Mouse (Mus musculus): ENCODE measurements at regions not wholly inside any gene's neighbourhood (a gene's known extent, or its start where the extent isn't known, plus 50 kb on each side); places are given as distances from the start of the nearest gene placed in this dataset.

DNA sequence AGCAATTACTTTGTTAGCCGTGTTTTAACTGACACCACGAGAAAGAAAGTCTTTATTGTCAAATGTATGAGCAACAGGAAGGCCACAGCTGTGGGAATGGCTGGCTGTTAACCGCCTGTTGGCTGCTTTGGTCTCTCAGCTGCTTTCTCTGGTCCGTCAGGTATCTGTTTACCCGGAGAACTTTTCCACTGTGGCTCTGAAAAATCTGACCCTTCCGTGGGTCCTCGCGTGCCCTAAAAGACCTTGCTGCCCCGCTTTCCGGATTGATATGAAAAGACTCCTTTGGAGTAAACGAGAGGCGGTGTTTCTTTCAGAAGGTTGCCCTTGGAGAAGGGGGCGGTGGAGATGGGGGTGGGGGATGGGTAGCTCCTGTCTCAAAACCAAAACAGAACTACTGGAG is 75.9 kb downstream of the Sox14 start:
- H3K36me3 ChIP-seq (ENCODE audit: insufficient read depth) = no peaks in the 10 kb centered on the region
- H3K27ac ChIP-seq (ENCODE audit: low read depth, low read length) = no peak overlapping the region
- H3K9me3 ChIP-seq (ENCODE audit: low read length) = no peaks in the 10 kb centered on the region
- no peak for TF ChIP-seq CTCF (IDR thresholded peaks at IDR 0.05; ENCODE audit: low read depth)
- peak overlapping the region; percentile 34 for H3K4me3 ChIP-seq (ENCODE audit: low read depth, low read length)
- ATAC-seq (no peak), DNase-seq (no peak)
- H3K4me1 ChIP-seq (ENCODE audit: insufficient read depth) = peaks cover 12% of the 10 kb centered on the region; the same call in 1 of the 2 replicates
- H3K9ac ChIP-seq = peak overlapping the region; percentile 43
- no peaks in the 10 kb centered on the region; the same call in 1 of the 2 replicates for H3K27me3 ChIP-seq (ENCODE audit: insufficient read depth, low read length)
- peak overlapping the region; percentile 59 for H3K4me2 ChIP-seq (ENCODE audit: low read depth)
- WGBS = 2% methylated on average over 13 of the region's 13 CpGs

DNA sequence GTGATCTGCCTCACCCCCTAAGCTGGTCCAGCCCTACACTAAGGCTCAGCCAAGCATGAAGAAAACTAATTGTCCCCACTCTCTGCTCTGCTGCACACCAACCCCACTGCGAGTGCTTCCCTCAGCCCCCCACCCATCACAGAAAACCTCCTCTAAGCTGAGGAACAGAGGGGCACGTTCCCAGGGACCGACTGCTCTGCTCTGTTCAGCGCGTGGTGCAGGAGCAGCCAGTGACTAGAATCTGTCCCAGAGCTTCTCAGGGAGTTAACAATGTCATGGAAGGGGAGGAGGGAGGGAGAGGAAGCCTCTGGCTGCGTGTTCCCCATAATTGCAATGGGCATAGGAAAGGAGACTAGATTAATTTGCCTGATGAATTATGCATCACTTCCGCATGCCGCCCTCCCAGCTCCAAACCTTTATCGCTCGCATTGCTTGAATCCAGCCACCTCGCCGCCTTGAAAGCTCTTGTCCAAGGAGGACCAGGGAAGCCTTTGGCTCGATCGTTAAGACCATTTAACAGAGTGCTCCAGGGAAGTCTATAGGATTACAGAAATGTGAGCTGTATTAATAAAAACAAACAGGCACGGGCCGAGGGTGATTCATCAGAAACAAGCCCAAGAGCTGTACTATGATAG is 76.5 kb downstream of the Sox14 start:
- H3K27ac ChIP-seq (ENCODE audit: low read depth, low read length) = no peak overlapping the region

DNA sequence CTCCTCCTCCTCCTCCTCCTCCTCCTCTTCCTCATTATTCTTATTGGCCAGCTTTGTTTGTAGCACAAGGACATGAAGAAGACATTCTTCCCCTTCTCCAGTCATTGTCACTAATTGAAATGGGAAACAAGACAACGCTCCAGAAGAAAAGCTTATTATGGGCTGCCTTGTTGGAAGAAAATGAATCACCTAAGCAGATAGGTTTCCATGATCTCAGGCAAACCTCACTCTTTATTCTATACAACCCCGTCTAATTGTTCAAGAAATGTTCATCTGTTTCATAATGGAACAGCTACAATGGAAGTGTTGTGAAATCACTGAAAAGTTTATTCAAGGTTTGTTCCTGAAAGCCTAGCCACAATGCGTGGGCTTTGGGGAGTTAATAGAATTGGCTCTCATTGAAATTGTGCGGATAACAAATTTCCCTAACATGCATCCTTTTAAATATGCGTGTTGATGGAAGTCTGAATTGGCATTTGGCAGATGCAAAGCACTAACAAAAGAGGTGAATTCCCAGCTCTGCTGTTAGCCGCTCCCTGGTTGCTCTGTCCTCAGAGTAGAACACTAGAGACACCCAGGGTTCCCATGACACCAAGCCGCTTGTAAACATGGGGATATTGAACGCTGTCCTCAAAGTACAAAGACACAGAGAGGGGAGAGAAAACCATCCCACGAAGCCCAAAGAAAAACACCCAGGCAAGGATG is 78.8 kb downstream of the Sox14 start:
- no peak overlapping the region for H3K4me3 ChIP-seq (ENCODE audit: low read depth, low read length)
- no peak overlapping the region for H3K9ac ChIP-seq
- no peak for TF ChIP-seq CTCF (IDR thresholded peaks at IDR 0.05; ENCODE audit: low read depth)
- WGBS = 14% methylated on average over 9 of the region's 9 CpGs
- no peaks in the 10 kb centered on the region for H3K9me3 ChIP-seq (ENCODE audit: low read length)
- H3K27ac ChIP-seq (ENCODE audit: low read depth, low read length) = no peak overlapping the region
- no peak overlapping the region for H3K4me2 ChIP-seq (ENCODE audit: low read depth)
- ATAC-seq (peak; percentile 36), DNase-seq (no peak)
- H3K4me1 ChIP-seq (ENCODE audit: insufficient read depth) = peaks cover 12% of the 10 kb centered on the region; the same call in 1 of the 2 replicates
- peaks cover 6% of the 10 kb centered on the region; the same call in 1 of the 2 replicates for H3K27me3 ChIP-seq (ENCODE audit: insufficient read depth, low read length)
- H3K36me3 ChIP-seq (ENCODE audit: insufficient read depth) = no peaks in the 10 kb centered on the region

More for the DNA sequence above, 76.5 kb downstream of the Sox14 start:
- DNase-seq (peak; percentile 59), ATAC-seq (peak; percentile 88)
- Histone ChIP-seq H3K9ac (peak overlapping the region; percentile 43), H3K4me2 (ENCODE audit: low read depth) (peak overlapping the region; percentile 59), H3K27me3 (ENCODE audit: insufficient read depth, low read length) (peaks cover 4% of the 10 kb centered on the region; the same call in 1 of the 2 replicates), H3K36me3 (ENCODE audit: insufficient read depth) (no peaks in the 10 kb centered on the region), H3K4me3 (ENCODE audit: low read depth, low read length) (peak overlapping the region; percentile 34), H3K9me3 (ENCODE audit: low read length) (no peaks in the 10 kb centered on the region), H3K4me1 (ENCODE audit: insufficient read depth) (peaks cover 12% of the 10 kb centered on the region; the same call in 1 of the 2 replicates)
- WGBS = 3% methylated on average over 16 of the region's 16 CpGs
- TF ChIP-seq CTCF (IDR thresholded peaks at IDR 0.05; ENCODE audit: low read depth) = no peak

DNA sequence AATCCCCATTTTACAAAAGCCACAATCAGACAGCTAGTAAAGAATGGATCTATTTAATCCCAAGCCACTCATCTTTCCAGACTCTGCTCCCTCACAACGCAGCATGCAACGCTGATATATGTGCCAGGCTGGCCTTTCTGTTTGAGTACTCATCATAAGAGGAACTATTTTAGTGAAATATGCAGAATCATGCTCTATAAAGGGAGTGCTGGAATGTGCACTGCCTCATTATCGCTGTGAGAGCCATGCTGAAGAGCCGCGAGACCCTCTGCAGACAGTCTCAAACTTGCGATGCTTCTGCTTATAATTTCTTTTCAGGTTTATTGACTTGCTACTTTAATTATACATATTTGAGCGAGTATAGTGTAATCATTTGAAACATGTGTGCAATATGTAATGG is 75.6 kb upstream of the Cldn18 start:
- H3K36me3 ChIP-seq (ENCODE audit: insufficient read depth) = no peaks in the 10 kb centered on the region
- H3K4me1 ChIP-seq (ENCODE audit: insufficient read depth) = no peaks in the 10 kb centered on the region
- no peak overlapping the region for H3K9ac ChIP-seq
- no peak overlapping the region for H3K4me3 ChIP-seq (ENCODE audit: low read depth, low read length)
- 30% methylated on average over 7 of the region's 7 CpGs for WGBS
- peak; percentile 54; the same call in 1 of the 2 replicates for ATAC-seq
- H3K27ac ChIP-seq (ENCODE audit: low read depth, low read length) = no peak overlapping the region
- no peaks in the 10 kb centered on the region for H3K9me3 ChIP-seq (ENCODE audit: low read length)
- no peak overlapping the region for H3K4me2 ChIP-seq (ENCODE audit: low read depth)
- peak; percentile 32 for DNase-seq
- 0 out of 2 replicates have a peak, but pooled peaks cover 6% of the 10 kb centered on the region for H3K27me3 ChIP-seq (ENCODE audit: insufficient read depth, low read length)
- no peak for TF ChIP-seq CTCF (IDR thresholded peaks at IDR 0.05; ENCODE audit: low read depth)

DNA sequence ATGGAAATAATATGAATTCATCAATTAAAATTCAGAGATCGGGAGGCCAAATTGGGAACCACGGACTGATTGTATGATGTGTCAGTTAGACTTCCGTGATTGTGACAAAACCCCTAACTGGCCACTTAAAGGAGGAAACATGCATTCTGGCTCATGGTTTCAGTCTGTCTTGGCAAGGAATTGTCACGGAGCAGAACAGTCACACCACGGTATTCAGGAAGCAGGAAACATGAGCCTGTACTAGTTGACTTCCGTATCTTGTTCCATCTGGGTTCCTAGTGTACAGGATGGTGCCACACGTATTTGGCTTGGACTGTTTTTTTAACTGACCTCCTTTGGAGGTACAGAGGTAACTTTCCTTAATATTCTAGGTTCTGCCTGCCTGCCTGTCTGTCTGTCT is 69.8 kb upstream of the Cldn18 start:
- DNase-seq (no peak), ATAC-seq (no peak)
- Histone ChIP-seq H3K4me3 (ENCODE audit: low read depth, low read length) (no peak overlapping the region), H3K4me2 (ENCODE audit: low read depth) (no peak overlapping the region), H3K27ac (ENCODE audit: low read depth, low read length) (no peak overlapping the region), H3K27me3 (ENCODE audit: insufficient read depth, low read length) (no peaks in the 10 kb centered on the region; the same call in 1 of the 2 replicates), H3K4me1 (ENCODE audit: insufficient read depth) (no peaks in the 10 kb centered on the region), H3K9me3 (ENCODE audit: low read length) (no peaks in the 10 kb centered on the region), H3K9ac (no peak overlapping the region), H3K36me3 (ENCODE audit: insufficient read depth) (no peaks in the 10 kb centered on the region)
- no peak for TF ChIP-seq CTCF (IDR thresholded peaks at IDR 0.05; ENCODE audit: low read depth)
- 84% methylated on average over 7 of the region's 7 CpGs for WGBS

DNA sequence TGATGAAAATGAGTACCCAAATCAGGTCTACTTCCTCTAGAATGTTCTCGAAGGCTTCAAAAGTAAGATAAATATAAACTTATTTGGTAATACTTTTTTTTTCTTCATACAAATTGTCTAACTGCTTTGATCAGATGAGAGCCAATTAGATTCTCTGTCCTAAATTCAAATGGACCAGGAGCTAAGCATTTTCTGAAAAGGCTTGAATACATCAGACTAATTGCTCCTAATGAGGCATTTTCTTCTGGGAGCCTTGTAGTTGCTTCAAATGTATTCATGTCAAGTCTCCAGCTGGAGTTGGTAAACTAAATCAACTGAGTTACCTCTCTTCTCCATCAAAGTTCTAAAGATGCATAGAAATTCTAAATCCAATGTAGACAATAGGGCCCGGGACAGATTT is 66.1 kb upstream of the Cldn18 start:
- Histone ChIP-seq H3K4me1 (ENCODE audit: insufficient read depth) (no peaks in the 10 kb centered on the region), H3K36me3 (ENCODE audit: insufficient read depth) (no peaks in the 10 kb centered on the region), H3K4me2 (ENCODE audit: low read depth) (no peak overlapping the region), H3K9ac (no peak overlapping the region), H3K27me3 (ENCODE audit: insufficient read depth, low read length) (no peaks in the 10 kb centered on the region; the same call in 1 of the 2 replicates), H3K4me3 (ENCODE audit: low read depth, low read length) (no peak overlapping the region), H3K9me3 (ENCODE audit: low read length) (no peaks in the 10 kb centered on the region), H3K27ac (ENCODE audit: low read depth, low read length) (no peak overlapping the region)
- ATAC-seq (no peak), DNase-seq (no peak)
- 13% methylated on average over 2 of the region's 2 CpGs for WGBS
- TF ChIP-seq CTCF (IDR thresholded peaks at IDR 0.05; ENCODE audit: low read depth) = no peak
